Mouse (Mus musculus) limb, embryonic 12.5 days (tissue): ENCODE results near the gene Gpr171. TPM values are rescaled to one million over a fixed set of nuclear protein-coding genes. Genes with fewer than 3 reads are reported as not detected.
"Not testable (repeated sequence)": the region's sequence is repeated elsewhere in the genome, so short reads cannot be mapped to it uniquely, and the experiment has no call there.

Source experiments
- ATAC-seq: fragments of 200-750 bp; cut with Nextera tagmentation; 2 replicates; pipeline ENCODE4 v1.8.0; 2017; ENCODE audit warnings: low read depth, moderate TSS enrichment; ENCODE audit not compliant: insufficient number of reproducible peaks, insufficient read depth, low FRiP score, low TSS enrichment
- H3K27ac ChIP-seq: fragments of 300-500 bp; sonication (generic); 2 replicates; pipeline ENCODE4 v1.5.1; 2016; ENCODE audit warnings: mild to moderate bottlenecking, moderate library complexity
- H3K27me3 ChIP-seq: fragments of 300-500 bp; sonication (generic); 2 replicates; pipeline ENCODE4 v1.6.1; 2016; ENCODE audit warnings: mild to moderate bottlenecking, moderate library complexity
- H3K36me3 ChIP-seq: fragments of 300-500 bp; sonication (generic); 2 replicates; pipeline ENCODE4 v1.6.1; 2016; ENCODE audit warnings: mild to moderate bottlenecking, moderate library complexity
- H3K4me1 ChIP-seq: fragments of 300-500 bp; sonication (generic); replicated peaks from 2 replicates; pipeline ENCODE4 v1.6.1; 2016
- H3K4me2 ChIP-seq: fragments of 300-500 bp; sonication (generic); 2 replicates; pipeline ENCODE4 v1.6.1; 2016; ENCODE audit warnings: mild to moderate bottlenecking, moderate library complexity
- H3K4me3 ChIP-seq: fragments of 300-500 bp; sonication (generic); replicated peaks from 2 replicates; pipeline ENCODE4 v1.5.1; 2016; ENCODE audit warnings: mild to moderate bottlenecking
- H3K9ac ChIP-seq: fragments of 300-500 bp; sonication (generic); replicated peaks from 2 replicates; pipeline ENCODE4 v1.6.1; 2016; ENCODE audit warnings: mild to moderate bottlenecking, moderate library complexity
- H3K9me3 ChIP-seq: fragments of 300-500 bp; sonication (generic); 2 replicates; pipeline ENCODE4 v1.6.1; 2016; ENCODE audit warnings: mild to moderate bottlenecking, moderate library complexity
- WGBS: fragments of 180-500 bp; shearing (Covaris S2); methylation state at CpG from one replicate; pipeline ENCODE4 v1.1.7; 2016; 5-methylcytosine and 5-hydroxymethylcytosine counted together
- polyA plus RNA-seq: library from polyadenylated mRNA; unstranded; fragments of >200 nt; fragmentation: Nextera tagmentation; extraction: Ambion mirVana; gene quantifications from 2 replicates; pipeline ENCODE4 v1.2.1, GENCODE M21; 2016

Gpr171 gene
- polyA plus RNA-seq, 1 experiment from 2014 or later: 1.1 TPM

GRCm38 (mm10) chr3:59111944-59112343, 10.3 kb upstream of the Gpr171 start:
- H3K4me3 ChIP-seq: no peak overlapping the region
- H3K36me3 ChIP-seq: no peaks in the 10 kb centered on the region
- 69% methylated on average over 3 of the region's 3 CpGs for WGBS
- no peaks in the 10 kb centered on the region for H3K9me3 ChIP-seq
- H3K27ac ChIP-seq: no peak overlapping the region
- H3K27me3 ChIP-seq: no peaks in the 10 kb centered on the region
- ATAC-seq: no peak
- H3K4me1 ChIP-seq: no peaks in the 10 kb centered on the region
- no peak overlapping the region for H3K9ac ChIP-seq
- no peak overlapping the region for H3K4me2 ChIP-seq

- not testable (repeated sequence) for ATAC-seq, H3K4me3 ChIP-seq, H3K9me3 ChIP-seq, H3K36me3 ChIP-seq, H3K27me3 ChIP-seq, H3K9ac ChIP-seq, H3K27ac ChIP-seq, H3K4me1 ChIP-seq, H3K4me2 ChIP-seq
- 79% methylated on average over 3 of the region's 3 CpGs for WGBS
Measured at GRCm38 (mm10) chr3:59109834-59110233, 8.2 kb upstream of the Gpr171 start.

GRCm38 (mm10) chr3:59107439-59107838, 5.8 kb upstream of the Gpr171 start:
- no peak overlapping the region for H3K4me2 ChIP-seq
- no peak overlapping the region for H3K9ac ChIP-seq
- H3K27ac ChIP-seq: no peak overlapping the region
- no peaks in the 10 kb centered on the region for H3K9me3 ChIP-seq
- H3K36me3 ChIP-seq: no peaks in the 10 kb centered on the region
- H3K27me3 ChIP-seq: no peaks in the 10 kb centered on the region
- WGBS: 92% methylated on average over 4 of the region's 4 CpGs
- ATAC-seq: no peak
- H3K4me3 ChIP-seq: no peak overlapping the region
- H3K4me1 ChIP-seq: no peaks in the 10 kb centered on the region

DNA sequence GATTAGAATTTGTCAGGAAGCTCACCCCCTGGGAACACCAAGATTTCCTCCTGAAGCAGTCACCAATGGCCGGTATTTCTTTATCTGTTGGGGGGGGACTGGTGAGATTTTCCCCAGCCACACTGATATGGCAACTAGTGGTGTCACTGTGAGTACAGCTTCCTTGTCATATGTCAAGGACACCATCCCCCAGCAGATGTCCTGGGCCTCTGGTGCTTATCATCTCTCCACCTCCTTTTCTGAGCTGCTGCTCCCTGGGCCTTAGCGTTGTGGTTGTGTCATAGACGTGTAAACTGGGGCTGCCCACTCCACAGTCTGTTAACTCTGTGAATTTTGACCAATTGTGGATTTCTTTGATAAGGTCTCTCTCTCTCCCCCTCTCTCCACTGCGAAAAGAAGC, 2.8 kb upstream of the Gpr171 start:
- Histone ChIP-seq H3K36me3 (no peaks in the 10 kb centered on the region), H3K4me1 (no peaks in the 10 kb centered on the region), H3K27ac (no peak overlapping the region), H3K27me3 (no peaks in the 10 kb centered on the region), H3K4me2 (no peak overlapping the region), H3K9ac (no peak overlapping the region), H3K4me3 (no peak overlapping the region), H3K9me3 (no peaks in the 10 kb centered on the region)
- ATAC-seq: no peak
- WGBS: 71% methylated on average over 4 of the region's 4 CpGs

DNA sequence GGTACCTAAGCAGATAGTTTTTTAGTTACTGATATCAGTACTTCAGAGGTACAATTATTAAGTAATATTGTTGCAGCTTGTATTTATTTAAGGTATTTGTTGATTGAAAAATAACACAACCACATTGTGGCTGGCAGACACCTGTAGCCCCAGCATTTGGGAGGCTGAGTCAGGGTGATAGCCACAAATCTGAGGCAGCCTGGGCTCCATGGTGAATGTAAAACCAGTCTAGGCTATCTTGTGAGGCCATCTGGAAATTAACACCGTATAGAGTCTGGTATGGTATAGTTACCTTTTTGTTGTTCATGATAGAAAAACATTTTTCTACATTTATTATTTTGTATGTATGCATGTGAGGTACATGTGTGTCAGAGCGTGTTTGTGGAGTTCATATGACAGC, 525 bp upstream of the Gpr171 start:
- H3K4me2 ChIP-seq: no peak overlapping the region
- H3K27ac ChIP-seq: no peak overlapping the region
- ATAC-seq: no peak
- H3K4me3 ChIP-seq: no peak overlapping the region
- no peaks in the 10 kb centered on the region for H3K36me3 ChIP-seq
- no peaks in the 10 kb centered on the region for H3K27me3 ChIP-seq
- H3K9ac ChIP-seq: no peak overlapping the region
- H3K4me1 ChIP-seq: no peaks in the 10 kb centered on the region
- WGBS: 94% methylated on average over 2 of the region's 2 CpGs
- H3K9me3 ChIP-seq: no peaks in the 10 kb centered on the region

GRCm38 (mm10) chr3:59098540-59098939, 3.1 kb downstream of the Gpr171 start:
- Histone ChIP-seq H3K4me2 (no peak overlapping the region), H3K9ac (no peak overlapping the region), H3K36me3 (no peaks in the 10 kb centered on the region), H3K27ac (no peak overlapping the region), H3K27me3 (no peaks in the 10 kb centered on the region), H3K4me3 (no peak overlapping the region), H3K4me1 (no peaks in the 10 kb centered on the region), H3K9me3 (no peaks in the 10 kb centered on the region)
- no peak for ATAC-seq
- WGBS: 82% methylated on average over 10 of the region's 10 CpGs

- Histone ChIP-seq H3K4me1 (no peaks in the 10 kb centered on the region; the same call in 1 of the 2 replicates), H3K9ac (no peak overlapping the region), H3K27ac (no peak overlapping the region), H3K36me3 (no peaks in the 10 kb centered on the region), H3K4me3 (no peak overlapping the region), H3K4me2 (no peak overlapping the region), H3K27me3 (no peaks in the 10 kb centered on the region), H3K9me3 (no peaks in the 10 kb centered on the region)
- 75% methylated on average over 6 of the region's 6 CpGs for WGBS
- no peak for ATAC-seq
Measured at GRCm38 (mm10) chr3:59097421-59097820, 4.2 kb downstream of the Gpr171 start.

DNA sequence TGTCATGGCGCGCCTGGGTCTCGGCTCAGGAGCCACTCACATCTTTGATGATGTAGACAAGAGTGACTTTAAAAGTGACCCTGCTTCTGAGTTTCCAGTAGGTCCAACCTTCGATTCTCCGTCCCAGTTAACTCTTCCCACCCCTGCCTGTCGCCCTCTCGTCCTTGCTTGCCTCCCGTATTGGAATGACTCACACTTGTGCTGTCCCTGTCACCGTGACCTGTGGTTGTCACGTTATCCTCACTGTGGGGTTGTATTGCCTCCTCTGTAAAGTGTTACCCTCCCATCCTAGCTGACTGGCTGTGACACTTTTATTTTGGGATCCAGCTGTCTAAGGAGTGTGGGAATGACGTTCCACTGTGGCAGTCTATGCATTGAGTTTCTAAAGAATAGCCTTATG, 8.9 kb downstream of the Gpr171 start:
- ATAC-seq: no peak
- 75% methylated on average over 11 of the region's 11 CpGs for WGBS

DNA sequence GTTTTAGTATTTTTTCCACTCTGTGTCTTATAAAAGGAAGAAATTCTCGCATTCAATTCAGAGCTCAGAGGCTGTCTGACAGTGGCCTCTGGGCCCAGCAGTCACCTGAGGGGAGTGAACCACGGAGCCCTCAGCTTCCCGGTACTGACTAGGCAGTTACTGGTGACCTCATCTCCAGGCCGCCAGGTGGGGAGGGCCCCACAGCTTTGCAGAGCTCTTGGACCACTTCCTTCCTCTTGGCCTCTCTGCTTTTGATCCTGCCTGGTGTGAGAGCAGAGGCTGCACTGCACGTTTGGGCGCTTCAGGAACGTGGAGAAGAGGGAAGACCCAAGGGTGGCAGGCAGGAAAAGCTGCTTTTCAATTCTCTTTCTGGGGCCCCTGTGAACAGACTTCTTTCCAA, 20.7 kb downstream of the Gpr171 start:
- peak; percentile 35; the same call in 1 of the 2 replicates for ATAC-seq

More for the DNA sequence above, 8.9 kb downstream of the Gpr171 start:
- H3K36me3 ChIP-seq: no peaks in the 10 kb centered on the region
- H3K4me1 ChIP-seq: no peaks in the 10 kb centered on the region; the same call in 1 of the 2 replicates
- H3K4me3 ChIP-seq: no peak overlapping the region
- no peaks in the 10 kb centered on the region for H3K9me3 ChIP-seq
- no peak overlapping the region for H3K4me2 ChIP-seq
- H3K27me3 ChIP-seq: no peaks in the 10 kb centered on the region
- H3K9ac ChIP-seq: no peak overlapping the region
- H3K27ac ChIP-seq: no peak overlapping the region

DNA sequence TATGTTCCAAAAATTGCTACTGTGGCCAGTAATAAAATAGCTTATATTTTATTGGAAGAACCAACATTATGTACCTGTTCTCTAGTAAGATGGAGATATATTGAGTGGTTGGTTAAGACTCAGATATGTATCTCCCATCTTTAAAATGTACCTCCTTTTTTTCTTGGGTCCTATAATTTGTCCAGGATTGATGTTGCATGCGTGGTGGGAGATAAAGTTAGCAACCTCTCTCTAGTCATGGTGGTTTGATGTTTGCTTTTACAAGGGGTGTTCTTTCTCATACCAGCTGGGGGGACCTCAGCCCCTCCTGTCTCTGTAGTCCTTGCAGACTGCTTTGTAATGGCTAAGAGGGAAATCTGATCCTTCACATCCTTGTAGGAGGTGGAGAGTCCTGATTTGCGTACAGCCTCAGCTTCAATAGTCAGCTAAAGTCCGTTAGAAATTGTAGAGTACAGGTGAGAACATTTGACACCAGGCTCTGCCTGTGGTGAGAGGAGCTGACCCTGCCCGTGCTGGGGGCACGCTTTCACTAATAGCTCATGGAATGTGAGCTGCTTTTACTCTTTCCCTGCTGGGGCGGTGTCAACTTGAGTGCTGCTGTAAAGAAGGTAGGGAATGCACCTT, 21.2 kb downstream of the Gpr171 start:
- WGBS: 10% methylated on average over 6 of the region's 6 CpGs
- no peaks in the 10 kb centered on the region for H3K9me3 ChIP-seq
- no peak overlapping the region for H3K9ac ChIP-seq
- H3K27me3 ChIP-seq: no peaks in the 10 kb centered on the region
- peak; percentile 49; the same call in 1 of the 2 replicates for ATAC-seq
- H3K4me1 ChIP-seq: peaks cover 15% of the 10 kb centered on the region
- H3K36me3 ChIP-seq: no peaks in the 10 kb centered on the region
- peak overlapping the region; percentile 39 for H3K4me2 ChIP-seq
- no peak overlapping the region for H3K4me3 ChIP-seq
- peak overlapping the region; percentile 41; the same call in 1 of the 2 replicates for H3K27ac ChIP-seq

More for the DNA sequence above, 20.7 kb downstream of the Gpr171 start:
- Histone ChIP-seq H3K36me3 (no peaks in the 10 kb centered on the region), H3K27me3 (no peaks in the 10 kb centered on the region), H3K4me1 (peaks cover 15% of the 10 kb centered on the region), H3K4me3 (no peak overlapping the region), H3K9ac (no peak overlapping the region; the same call in 1 of the 2 replicates), H3K27ac (peak overlapping the region; percentile 41; the same call in 1 of the 2 replicates), H3K9me3 (no peaks in the 10 kb centered on the region), H3K4me2 (peak overlapping the region; percentile 39)
- 5% methylated on average over 7 of the region's 7 CpGs for WGBS

GRCm38 (mm10) chr3:59079327-59079726, 22.3 kb downstream of the Gpr171 start:
- Histone ChIP-seq H3K4me1 (peaks cover 15% of the 10 kb centered on the region), H3K27ac (no peak overlapping the region), H3K27me3 (no peaks in the 10 kb centered on the region), H3K36me3 (no peaks in the 10 kb centered on the region), H3K4me2 (no peak overlapping the region), H3K4me3 (no peak overlapping the region), H3K9ac (no peak overlapping the region), H3K9me3 (no peaks in the 10 kb centered on the region)
- 48% methylated on average over 4 of the region's 4 CpGs for WGBS
- ATAC-seq: no peak

DNA sequence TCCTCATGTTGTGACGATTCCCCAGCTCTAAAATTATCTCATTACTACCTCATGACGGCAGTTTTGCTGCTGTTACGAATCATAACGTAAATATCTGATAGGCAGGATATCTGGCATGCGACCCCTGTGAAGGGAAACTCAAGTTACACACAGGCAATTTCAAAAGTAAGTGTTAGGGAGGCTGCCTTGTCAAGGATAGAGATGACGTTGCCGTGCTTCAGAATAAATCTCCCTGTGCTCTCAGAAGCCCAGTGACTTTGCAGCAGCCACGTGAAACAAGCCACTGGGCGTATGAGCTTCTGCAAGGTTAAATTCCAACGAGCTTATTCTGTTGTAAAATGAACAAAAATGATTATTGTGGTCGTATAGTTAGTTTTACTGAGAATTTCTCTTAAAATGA, 23.0 kb downstream of the Gpr171 start:
- Histone ChIP-seq H3K27me3 (no peaks in the 10 kb centered on the region), H3K9me3 (no peaks in the 10 kb centered on the region), H3K4me1 (peaks cover 15% of the 10 kb centered on the region), H3K9ac (no peak overlapping the region), H3K36me3 (no peaks in the 10 kb centered on the region), H3K4me3 (no peak overlapping the region), H3K27ac (no peak overlapping the region), H3K4me2 (no peak overlapping the region)
- WGBS: 78% methylated on average over 11 of the region's 11 CpGs
- ATAC-seq: no peak
